Mouse (Mus musculus): ENCODE results near the gene Qars. TPM values are rescaled to one million over a fixed set of nuclear protein-coding genes. Genes with fewer than 3 reads are reported as not detected.
A peak's percentile ranks its signal among the peaks of the same experiment; 100 is the strongest.

Qars gene
- total RNA-seq, 2 experiments from 2014 or later: 75.9 to 81.0 TPM

DNA sequence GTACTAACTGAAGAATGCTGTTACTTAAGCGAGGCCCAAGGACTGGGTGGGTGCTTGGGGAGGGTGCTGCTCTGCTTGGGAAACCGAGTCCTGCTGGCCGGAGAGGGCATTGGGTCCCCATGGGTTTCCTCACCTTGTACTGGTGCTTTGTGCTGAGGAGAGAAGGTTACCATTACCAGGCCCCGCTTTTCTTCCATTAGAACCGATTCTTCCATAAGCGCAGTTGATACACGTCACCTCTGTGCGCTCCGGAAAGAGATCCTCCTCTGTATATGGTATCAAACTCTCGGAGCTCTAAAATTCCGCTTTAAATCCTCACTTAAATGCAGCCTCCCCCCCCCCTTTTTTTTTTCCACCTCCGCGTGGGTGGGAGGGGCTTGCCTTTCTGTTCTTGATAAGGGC is 10.4 kb downstream of the Qars start:
- no peak for DNase-seq
- intact Hi-C loops (cut with DNase I): loop anchor here (5.0 kb wide), 1 partner anchor 49 kb away; the partner anchor contains the start of genes Dalrd3 and Ndufaf3

DNA sequence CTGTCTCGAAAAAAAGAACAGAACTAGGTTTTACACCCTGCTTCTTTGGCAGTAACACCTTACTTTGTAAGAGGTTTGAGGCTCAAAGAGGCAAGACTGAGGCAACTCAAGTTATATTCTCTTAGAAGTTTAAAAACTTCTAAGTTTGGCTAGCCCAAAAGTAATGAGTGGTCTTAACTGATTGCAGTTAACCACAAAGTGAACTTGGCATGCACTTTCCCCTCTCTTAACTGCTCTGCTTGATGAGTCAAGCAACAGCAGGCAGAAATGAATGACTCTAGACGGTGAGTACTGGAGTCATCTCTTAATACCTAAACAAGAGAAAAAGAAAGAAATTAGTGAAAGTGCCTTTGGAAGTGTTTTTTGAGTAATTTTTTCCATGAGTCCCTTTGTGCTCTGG is 14.1 kb downstream of the Qars start:
- no peak for DNase-seq
- intact Hi-C loops (cut with DNase I): loop anchor here (5.0 kb wide), 1 partner anchor 36 kb away; no protein-coding TSS in a partner anchor

DNA sequence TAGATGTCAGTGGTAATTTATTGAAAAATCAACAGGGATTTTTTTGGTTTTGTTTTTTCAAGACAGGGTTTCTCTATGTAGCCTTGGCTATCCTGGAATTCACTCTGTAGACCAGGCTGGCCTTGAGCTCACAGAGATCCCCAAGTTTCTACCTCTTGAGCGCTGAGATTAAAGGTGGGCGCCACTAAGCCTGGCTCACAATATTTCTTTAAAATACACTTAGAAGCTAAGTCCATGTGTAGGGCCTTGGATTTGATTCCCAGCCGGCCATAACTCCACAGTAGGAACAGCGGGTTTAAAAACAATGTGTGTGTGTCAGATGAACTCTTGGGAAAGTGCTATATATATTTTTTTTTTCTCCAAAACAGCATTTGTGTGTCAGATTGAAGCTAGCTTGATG is 15.8 kb downstream of the Qars start:
- intact Hi-C loops (cut with DNase I): loop anchor here (5.0 kb wide), 1 partner anchor 34 kb away; no protein-coding TSS in a partner anchor
- DNase-seq: no peak

DNA sequence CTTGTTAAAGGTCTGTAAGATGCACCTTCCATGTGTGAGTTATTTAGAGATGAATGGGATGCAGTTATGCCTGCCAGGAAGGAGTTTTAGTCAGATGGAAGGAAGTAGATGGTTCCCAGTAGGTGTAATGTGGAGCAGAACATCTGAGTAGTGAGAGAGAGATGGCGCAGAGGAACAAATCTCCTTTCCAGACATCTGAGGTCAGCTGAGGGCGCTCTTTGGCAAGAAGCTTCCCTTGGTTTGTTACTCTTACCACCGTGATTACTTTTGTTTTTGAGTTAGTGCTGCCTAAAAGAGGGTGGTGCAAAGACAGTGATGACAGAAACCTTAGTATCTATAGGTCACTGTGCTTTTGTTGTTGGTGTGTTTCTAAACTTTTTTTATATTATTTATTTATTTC is 17.9 kb downstream of the Qars start:
- no peak for DNase-seq
- intact Hi-C loops (cut with DNase I): no loop called here

DNA sequence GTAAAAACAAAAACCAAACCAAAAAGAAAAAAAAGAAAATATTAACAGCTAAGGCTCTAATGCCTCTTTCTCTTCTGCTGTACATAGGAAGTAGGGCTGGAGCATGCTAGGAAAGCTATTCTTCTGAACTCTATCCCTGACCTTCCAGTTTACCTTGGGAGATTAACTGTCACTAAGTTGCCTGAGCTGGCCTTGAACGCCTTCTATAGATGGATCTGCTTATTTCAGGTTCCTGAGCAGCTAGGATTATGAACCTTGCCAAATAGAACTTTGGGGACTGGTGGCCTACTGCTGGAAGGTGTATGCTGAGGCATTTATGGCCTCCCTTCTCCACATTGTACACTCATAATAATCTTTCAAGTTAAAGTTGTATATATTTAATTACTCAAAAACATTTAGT is 23.4 kb downstream of the Qars start:
- intact Hi-C loops (cut with DNase I): no loop called here

DNA sequence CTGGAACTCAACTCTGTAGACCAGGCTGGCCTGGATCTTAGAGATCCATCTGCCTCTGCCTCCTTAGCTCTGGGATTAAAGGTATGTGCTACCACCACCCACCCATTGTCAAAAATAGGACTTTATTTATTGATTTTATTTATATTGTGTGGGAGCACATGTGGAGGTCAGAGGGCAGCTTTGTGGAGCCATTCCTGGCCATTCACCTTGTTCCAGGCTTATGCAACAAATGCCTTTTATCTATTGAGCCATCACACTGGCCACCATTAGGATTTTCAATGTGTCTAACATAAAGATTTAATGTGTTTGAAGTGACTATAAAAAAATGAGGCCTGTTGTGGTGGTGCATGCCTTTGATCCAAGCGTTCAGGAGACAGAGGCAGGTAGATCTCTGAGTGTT is 24.0 kb downstream of the Qars start:
- intact Hi-C loops (cut with DNase I): no loop called here
- DNase-seq: no peak

More for the DNA sequence above, 23.4 kb downstream of the Qars start:
- DNase-seq: no peak

DNA sequence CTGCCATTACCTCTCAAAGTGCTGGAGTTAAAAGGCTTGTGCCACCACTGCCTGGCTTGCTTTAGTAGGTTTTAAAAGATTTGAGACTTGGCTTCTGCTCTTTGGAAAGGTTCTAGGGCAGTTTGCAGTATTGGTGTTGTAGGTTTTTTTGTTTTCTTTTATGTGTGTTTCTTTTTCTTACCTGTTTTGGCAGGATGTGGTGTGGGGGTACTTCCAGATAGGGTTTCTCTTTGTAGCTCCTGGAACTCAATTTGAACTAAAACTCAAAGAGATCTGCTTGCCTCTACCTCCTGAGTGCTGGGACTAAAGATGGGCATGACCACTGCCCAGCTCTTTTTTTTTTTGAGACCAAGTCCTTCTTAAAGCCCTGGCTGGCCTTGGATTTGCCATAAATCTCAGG is 33.3 kb downstream of the Qars start:
- DNase-seq: no peak
- intact Hi-C loops (cut with DNase I): no loop called here

DNA sequence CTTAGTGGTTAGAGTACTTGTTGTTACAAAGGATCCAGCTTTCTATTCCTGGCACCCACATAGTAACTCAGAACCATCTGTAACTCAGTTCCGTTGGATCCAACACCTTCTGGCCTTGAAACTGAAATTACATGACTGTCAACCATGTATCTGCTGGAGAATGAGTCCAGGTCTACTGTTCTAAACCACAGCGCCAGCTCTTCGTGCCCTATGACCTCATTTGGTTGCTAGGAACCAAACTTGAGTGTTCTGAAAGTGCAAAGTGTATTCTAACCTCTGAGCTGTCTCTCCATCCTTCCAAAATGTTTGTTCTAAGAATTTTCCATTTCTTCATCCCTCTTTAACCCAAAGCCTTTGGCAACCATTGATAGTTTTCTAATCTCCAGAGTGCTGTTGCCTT is 38.5 kb downstream of the Qars start:
- DNase-seq: no peak
- intact Hi-C loops (cut with DNase I): no loop called here

DNA sequence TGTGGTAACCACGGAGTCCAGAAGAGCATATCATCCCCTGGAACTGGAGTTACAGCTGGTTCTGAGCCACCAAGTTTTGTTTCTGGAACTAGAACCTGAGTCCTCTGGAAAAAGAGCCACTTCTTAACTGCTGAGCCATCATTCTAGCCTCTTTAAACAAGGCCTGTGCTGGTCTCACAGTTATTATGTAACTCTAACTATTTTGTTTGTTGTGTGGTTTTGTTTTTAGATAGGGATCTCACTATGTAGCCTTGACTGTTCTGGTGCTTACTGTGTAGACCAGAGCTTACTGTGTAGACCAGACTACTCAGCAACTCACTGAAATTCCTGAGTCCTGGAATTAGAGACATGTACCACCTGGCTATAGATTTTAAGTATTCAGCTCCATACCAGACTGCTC is 39.4 kb downstream of the Qars start:
- intact Hi-C loops (cut with DNase I): no loop called here
- DNase-seq: no peak

DNA sequence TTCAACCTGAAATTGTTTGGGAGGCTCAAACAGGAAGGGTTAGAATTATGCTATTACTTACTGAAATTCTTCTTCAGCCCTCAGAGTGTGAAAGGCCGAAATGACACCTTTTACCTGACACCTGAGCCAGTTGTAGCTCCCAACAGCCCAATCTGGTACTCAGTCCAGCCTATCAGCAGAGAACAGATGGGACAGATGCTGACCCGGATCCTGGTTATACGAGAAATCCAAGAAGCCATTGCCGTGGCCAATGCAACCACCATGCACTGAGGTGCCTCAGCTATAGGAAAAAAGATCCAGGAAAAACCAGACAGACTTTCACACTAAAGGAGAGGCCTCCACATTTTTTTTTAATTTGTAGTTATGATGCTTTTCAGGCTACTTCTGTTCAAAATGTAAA is 51.7 kb downstream of the Qars start:
- no peak for DNase-seq
- intact Hi-C loops (cut with DNase I): loop anchor here (5.0 kb wide), 1 partner anchor 37 kb away; no protein-coding TSS in a partner anchor

DNA sequence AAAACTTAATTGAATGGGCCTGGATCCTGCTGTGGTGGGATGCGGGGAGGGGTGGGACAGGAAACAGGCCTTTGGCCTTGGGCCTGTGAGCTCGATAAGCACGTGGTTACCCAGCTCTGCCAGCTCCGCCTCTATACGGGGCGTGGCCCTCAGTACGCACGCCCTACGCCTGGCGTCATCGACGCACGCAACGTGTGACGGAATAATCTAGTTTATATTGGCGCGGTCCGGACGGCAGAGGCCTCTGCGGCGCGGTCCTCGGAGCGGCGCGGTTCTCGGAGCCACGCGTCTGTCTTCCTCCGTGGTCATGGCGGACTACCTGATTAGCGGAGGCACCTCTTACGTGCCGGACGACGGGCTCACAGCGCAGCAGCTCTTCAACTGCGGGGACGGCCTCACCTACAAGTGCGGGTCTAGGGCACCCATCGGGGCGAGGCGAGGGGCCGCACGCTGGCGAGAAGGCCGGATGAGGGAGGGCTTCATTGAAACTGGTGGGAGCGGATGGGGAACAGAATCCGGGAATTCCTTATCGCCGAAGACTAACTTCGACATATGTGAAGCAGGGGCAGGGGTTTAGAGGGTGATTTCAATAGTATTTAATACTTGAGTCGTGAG is 52.8 kb downstream of the Qars start, which contains the start of gene Impdh2:
Gene Impdh2 (plus strand): TSS at position 60 of the 615 bp plus-strand sequence.
- DNase-seq: peak; percentile 93 to 98
- intact Hi-C loops (cut with DNase I): no loop called here

DNA sequence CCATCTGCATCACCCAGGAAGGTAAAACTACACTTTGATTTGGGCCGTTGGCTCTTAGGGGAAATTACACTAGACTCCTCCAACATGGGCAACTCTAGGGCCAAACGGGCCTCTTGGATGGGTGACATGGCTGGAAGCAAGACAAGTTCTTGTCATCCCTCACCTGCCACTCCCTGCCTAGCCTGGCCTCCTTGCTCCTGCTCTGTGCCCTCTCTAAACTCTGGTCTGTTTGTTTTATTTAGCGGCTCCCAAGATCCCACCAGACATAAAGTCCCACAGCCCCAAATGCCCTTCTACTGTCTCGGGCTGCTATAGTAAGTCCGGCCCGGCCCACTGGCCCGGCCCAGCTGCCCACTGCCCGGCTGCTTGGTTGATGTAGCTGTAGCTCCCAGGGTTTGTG is 56.2 kb downstream of the Qars start:
- no peak for DNase-seq
- intact Hi-C loops (cut with DNase I): no loop called here

DNA sequence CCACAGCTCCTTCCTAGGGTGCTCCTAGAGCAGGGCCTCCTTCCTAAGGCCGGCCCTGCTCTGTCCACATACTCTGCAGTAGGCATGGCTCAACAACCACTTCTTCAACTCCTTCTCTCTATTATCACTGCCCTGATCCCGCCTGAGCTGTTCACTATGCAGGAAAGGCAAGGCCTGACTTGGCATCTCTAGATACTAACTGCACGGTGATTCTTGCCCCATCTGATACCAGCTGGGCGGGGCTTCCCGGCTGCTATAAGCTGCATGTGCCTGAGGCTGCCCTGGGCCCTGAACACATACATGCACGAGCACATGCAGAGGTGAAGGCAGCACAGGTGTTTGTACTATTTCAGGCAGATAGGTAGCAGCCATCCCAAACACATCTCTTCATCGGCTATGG is 56.6 kb downstream of the Qars start:
- DNase-seq: no peak
- intact Hi-C loops (cut with DNase I): no loop called here

Other genes starting within 250 kb of the Qars start
- gene Dag1, start 243.7 kb upstream of the Qars start, total RNA-seq (2021): 100 to 1,000 TPM; 362 to 379 TPM
- 10 to 100 TPM; 18.4 to 19.8 TPM for gene Nicn1, start 217.3 kb upstream of the Qars start, total RNA-seq (2021)
- gene Amt, start 210.9 kb upstream of the Qars start, total RNA-seq (2021): 1 to 10 TPM; 5.4 to 7.0 TPM
- 100 to 1,000 TPM; 250 to 262 TPM for gene Rhoa, start 201.6 kb upstream of the Qars start, total RNA-seq (2021)
- 10 to 100 TPM; 25.4 to 25.5 TPM for gene Tcta, start 201.5 kb upstream of the Qars start, total RNA-seq (2021)
- gene Gpx1, start 168.8 kb upstream of the Qars start, total RNA-seq (2021): 100 to 1,000 TPM; 156 to 161 TPM
- gene Usp4, start 159.9 kb upstream of the Qars start, total RNA-seq (2021): 10 to 100 TPM; 76.5 to 83.6 TPM
- under 1 TPM; 0.67 to 0.90 TPM for gene 1700102P08Rik, start 114.9 kb upstream of the Qars start, total RNA-seq (2021)
- gene Ccdc36, start 79.2 kb upstream of the Qars start, total RNA-seq (2021): not detected
- not detected for gene BC048562, start 71.2 kb upstream of the Qars start, total RNA-seq (2021)
- gene Ccdc71, start 47.2 kb upstream of the Qars start, total RNA-seq (2021): 10 to 100 TPM; 23.6 to 29.4 TPM
- 10 to 100 TPM; 15.0 to 15.2 TPM for gene Klhdc8b, start 46.1 kb upstream of the Qars start, total RNA-seq (2021)
- 100 to 1,000 TPM; 355 to 379 TPM for gene Lamb2, start 28.0 kb upstream of the Qars start, total RNA-seq (2021)
- 100 to 1,000 TPM; 101 to 108 TPM for gene Usp19, start 17.1 kb upstream of the Qars start, total RNA-seq (2021)
- gene Qrich1, start 9.1 kb downstream of the Qars start, total RNA-seq (2021): 10 to 100 TPM; 68.4 to 70.1 TPM
- gene Impdh2, start 52.6 kb downstream of the Qars start, total RNA-seq (2021): 10 to 100 TPM; 47.0 to 54.5 TPM
- gene Ndufaf3, start 59.7 kb downstream of the Qars start, total RNA-seq (2021): 10 to 100 TPM; 53.1 to 59.8 TPM
- 10 to 100 TPM; 18.7 to 21.4 TPM for gene Dalrd3, start 62.2 kb downstream of the Qars start, total RNA-seq (2021)
- 10 to 100 TPM; 21.2 to 23.9 TPM for gene Wdr6, start 71.0 kb downstream of the Qars start, total RNA-seq (2021)
- 10 to 100 TPM; 14.3 to 16.6 TPM for gene P4htm, start 90.0 kb downstream of the Qars start, total RNA-seq (2021)
- gene Arih2, start 141.7 kb downstream of the Qars start, total RNA-seq (2021): 10 to 100 TPM; 47.7 to 48.0 TPM
- 100 to 1,000 TPM; 222 to 228 TPM for gene Slc25a20, start 154.4 kb downstream of the Qars start, total RNA-seq (2021)
- 10 to 100 TPM; 74.3 to 75.9 TPM for gene Prkar2a, start 181.6 kb downstream of the Qars start, total RNA-seq (2021)

All from heart, postnatal 14 days (tissue).